Mouse (Mus musculus) forelimb bud, embryonic 11.5 days (tissue): ENCODE data around the gene Ppm1j.
A peak's percentile ranks its signal among the peaks of the same experiment; 100 is the strongest.
"Not testable (repeated sequence)": the region's sequence is repeated elsewhere in the genome, so short reads cannot be mapped to it uniquely, and the experiment has no call there.

Experiments used
- DNase-seq: peaks from one replicate; pipeline ENCODE4 v3.0.0-alpha.2; 2012; ENCODE audit warnings: low read depth, low spot score

Gene Ppm1j

DNA sequence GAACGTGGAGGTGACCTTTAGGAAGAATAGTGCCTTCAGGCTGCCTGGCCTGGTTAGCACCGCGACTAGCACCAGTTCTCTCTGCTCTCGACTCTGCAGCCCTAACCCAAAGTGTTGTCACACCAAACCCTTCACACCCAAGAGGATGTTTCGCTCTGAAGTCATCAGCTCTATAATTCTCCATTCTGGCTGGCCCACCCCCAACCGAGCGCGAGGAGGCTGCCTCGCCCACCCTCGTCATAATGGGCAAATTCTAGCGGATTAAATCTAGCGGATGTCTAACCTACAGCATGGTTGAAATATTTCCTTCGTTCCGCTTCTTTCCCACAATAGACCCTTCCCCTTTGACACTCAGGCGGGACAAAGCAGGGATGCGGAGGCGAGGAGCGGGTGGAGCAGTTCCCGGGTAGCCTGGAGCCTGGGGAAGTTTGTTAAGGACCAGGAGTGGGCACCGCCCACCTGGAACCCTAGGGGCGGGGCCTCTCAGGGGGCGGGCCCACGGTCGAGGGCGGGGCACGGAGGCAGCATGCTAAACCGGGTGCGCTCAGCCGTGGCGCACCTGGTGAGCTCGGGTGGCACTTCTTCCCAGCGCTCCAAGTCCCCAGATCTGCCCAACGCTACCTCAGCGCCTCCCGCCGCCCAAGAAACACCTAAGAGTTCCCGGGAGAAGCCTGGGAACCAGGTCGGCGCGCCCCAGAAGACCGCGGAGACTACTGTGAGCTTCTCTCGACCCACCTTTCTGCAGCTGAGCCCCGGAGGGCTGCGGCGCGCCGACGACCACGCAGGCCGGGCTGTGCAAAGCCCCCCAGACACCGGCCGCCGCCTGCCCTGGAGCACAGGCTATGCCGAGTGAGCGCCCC lies at the start of gene Ppm1j:
Ppm1j (plus strand) TSS at position 496 of the 860 bp plus-strand sequence.
- peak; percentile 48 for DNase-seq

DNA sequence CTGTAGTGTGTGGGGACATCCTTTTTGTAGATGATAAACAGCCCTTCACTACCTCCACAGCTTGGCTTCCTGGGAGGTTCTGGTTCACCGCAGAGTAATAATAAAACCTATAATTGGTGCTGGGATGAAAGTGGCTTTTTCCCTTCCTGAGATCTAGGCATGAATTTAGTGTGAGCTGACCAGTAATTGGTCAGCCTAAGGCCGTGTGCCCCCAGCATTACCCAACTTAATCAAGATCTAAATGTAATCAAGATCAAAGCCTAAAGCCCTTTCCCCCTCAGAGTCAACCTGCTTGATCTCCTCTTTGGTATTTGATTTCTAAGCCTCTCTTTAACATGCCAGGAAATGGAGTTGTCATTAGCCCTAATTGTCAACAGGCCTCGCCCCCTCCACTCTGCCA lies 47.9 kb upstream of the Ppm1j start:
- peak; percentile 34 for DNase-seq

- peak; percentile 11 for DNase-seq
Measured at GRCm38 (mm10) chr3:104734654-104735053, 46.2 kb upstream of the Ppm1j start.

- no peak for DNase-seq
Measured at GRCm38 (mm10) chr3:104741954-104742353, 38.9 kb upstream of the Ppm1j start.

DNA sequence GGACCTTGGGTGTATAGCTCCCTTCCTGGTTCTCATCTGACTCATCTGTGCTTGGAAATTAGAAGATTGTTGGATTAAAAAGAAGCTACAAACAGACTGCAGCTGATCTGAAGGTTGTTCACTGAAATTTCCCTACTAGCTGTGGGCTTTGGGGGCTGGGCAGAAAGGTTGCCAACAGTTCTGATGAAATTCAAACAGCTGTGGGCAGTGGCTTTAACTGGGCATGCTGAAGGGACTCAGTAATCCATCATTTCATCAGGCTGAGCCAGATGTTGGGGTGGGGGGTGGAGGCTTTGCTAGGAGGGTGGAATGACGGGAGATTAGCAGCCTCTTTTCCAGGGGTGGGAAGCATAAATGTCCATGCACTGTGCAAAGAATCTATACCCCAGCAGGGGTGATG lies 37.7 kb upstream of the Ppm1j start:
- no peak for DNase-seq

GRCm38 (mm10) chr3:104743864-104744263 lies 37.0 kb upstream of the Ppm1j start:
- DNase-seq, result no peak

DNA sequence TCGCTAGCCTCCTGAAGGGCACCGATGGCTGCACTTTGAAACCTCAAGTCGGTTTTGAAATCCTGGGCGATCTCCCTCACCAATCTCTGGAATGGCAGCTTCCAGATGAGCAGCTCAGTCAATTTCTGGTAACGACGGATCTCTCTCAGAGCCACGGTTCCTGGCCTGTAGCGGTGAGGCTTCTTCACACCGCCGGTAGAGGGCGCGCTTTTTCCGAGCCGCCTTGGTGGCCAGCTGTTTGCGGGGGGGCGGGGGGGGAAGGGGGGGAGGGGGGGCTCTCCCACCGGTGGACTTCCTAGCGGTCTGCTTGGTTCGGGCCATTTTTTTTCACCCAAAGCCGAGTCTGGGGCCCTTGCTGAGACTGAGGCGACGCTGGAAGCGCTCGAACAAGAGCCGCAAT lies 28.0 kb upstream of the Ppm1j start:
- DNase-seq, result not testable (repeated sequence)

DNA sequence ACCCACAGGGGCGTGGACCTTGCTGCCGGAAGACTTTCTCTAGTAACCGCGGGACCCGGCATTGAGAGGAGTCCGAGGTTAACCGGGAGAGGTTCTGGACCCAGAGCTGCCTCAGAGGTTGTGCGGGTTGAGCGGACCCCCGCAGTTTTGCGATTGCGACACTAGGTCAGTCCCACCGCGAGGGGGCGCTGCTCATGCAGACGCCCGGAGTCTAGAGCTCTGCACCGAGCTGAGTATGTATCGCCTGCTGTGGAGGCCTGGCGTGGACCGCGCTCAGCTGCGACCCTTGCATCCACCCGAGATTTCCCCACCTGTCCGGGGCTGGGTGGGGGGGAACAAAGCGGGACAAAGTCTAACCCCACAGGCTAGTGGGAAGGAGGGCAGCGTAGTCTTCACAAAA lies 22.4 kb upstream of the Ppm1j start:
- DNase-seq, result peak; percentile 90

DNA sequence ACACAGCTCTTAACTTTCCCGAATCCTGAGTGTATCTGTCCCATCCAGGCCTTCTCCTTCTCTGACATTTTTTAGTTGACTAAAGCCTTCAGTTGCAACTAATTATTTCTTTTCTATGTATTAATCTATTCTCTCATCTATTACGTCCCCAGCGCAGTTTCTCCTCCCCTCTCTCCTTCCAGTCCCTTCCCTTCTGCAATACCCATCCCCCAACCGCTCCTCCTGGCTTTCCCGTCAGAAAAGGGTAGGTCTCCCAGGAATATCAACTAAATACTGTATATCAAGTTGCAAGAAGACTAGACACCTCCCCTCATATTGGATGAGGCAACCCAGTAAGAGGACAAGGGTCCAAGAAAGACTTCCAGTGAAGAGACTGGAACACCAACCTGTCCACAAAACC lies 22.0 kb upstream of the Ppm1j start:
- no peak for DNase-seq

DNA sequence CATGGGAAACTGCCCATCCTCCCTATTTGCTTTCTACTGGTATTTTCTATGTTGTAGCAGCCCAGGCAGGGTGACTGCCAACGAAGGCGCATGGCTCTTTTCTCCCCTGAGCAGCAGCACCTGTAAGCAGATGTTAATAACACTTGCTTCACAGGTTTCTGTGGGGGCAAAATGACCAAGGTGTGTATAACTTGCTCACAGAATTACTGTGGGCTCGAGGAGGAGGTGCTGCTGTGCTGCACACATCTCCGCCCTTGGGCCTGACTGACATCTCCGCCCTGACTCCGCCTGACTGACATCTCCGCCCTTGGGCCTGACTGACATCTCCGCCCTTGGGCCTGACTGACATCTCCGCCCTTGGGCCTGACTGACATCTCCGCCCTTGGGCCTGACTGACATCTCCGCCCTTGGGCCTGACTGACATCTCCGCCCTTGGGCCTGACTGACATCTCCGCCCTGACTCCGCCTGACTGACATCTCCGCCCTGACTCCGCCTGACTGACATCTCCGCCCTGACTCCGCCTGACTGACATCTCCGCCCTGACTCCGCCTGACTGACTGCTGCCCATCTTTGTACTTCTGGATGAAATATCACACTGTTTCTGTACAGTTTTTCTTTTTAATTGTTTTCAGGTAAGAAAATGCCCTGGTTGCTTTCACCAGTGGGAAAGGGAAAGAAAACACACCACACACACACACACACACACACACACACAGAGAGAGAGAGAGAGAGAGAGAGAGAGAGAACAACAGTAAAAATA lies 18.6 kb upstream of the Ppm1j start:
- DNase-seq, result not testable (repeated sequence)

DNA sequence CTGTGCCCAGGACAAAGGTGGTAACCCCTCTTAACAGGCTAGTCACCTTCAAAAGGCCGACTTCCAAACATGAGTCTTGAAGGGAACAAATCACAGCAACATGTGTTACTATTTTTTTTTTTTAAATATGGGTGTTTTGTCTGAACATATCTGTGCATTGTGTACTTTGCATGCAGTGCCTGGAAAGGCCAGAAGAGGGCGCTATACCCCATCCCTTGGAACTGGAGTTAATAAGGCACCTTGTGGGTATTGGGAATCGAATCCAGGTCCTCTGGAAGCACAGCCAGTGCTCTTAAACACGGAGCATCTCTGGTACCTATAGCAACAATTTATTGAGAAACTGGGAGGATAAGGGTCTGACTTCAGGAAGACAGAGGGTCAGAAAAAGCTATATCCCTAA lies 15.8 kb upstream of the Ppm1j start:
- no peak for DNase-seq

GRCm38 (mm10) chr3:104767141-104767540 lies 13.7 kb upstream of the Ppm1j start:
- DNase-seq, result no peak

GRCm38 (mm10) chr3:104767716-104768115 lies 13.1 kb upstream of the Ppm1j start:
- DNase-seq, result no peak

- no peak for DNase-seq
Measured at GRCm38 (mm10) chr3:104769135-104769534, 11.7 kb upstream of the Ppm1j start.

GRCm38 (mm10) chr3:104770035-104770434 lies 10.8 kb upstream of the Ppm1j start:
- DNase-seq, result no peak

GRCm38 (mm10) chr3:104770918-104771317 lies 9.9 kb upstream of the Ppm1j start:
- peak; percentile 83 for DNase-seq

GRCm38 (mm10) chr3:104771460-104771859 lies 9.4 kb upstream of the Ppm1j start:
- no peak for DNase-seq

- no peak for DNase-seq
Measured at GRCm38 (mm10) chr3:104773301-104773700, 7.6 kb upstream of the Ppm1j start.

GRCm38 (mm10) chr3:104777342-104777741 lies 3.5 kb upstream of the Ppm1j start:
- DNase-seq, result peak; percentile 66

GRCm38 (mm10) chr3:104779949-104780348 lies 907 bp upstream of the Ppm1j start:
- DNase-seq, result peak; percentile 85

GRCm38 (mm10) chr3:104781471-104781903 lies 631 bp downstream of the Ppm1j start, which contains the start of gene Fam19a3:
Gene Fam19a3, minus strand, starts transcription at chr3:104781840.
- DNase-seq, result no peak

DNA sequence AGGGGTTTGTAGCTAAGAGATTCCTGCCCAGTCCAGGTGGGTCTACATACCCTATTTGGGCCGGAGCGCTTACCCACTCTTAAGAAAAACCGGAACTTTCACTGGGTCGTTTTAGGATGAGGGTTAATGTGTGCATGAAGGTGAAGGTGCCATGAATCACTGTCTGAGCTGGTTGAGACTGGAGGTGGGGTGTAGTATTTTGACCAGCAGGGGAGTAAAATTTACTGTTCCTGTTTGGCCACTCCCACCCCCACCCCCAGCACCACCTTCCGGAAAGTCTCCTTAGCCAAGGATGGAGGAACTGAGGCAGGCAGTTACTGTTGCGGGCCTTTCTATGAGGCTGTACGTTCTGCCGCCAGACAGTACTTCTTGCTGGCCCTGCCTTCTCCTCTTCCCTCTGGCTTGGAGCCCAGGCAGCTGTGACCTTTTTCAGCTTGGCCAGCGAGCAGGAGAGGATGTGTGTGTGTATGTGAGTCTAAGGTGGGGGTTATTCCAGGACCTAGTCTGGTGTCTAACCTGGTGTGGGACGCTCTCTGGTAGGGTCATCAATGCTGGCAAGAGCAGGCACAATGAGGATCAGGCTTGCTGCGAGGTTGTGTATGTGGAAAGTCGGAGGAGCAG lies 1.3 kb downstream of the Ppm1j start:
- no peak for DNase-seq
